Mouse (Mus musculus): ENCODE measurements around the gene Sec23ip. TPM values are rescaled to one million over a fixed set of nuclear protein-coding genes. Genes with fewer than 3 reads are reported as not detected.
A peak's percentile ranks its signal among the peaks of the same experiment; 100 is the strongest.

The Sec23ip gene
- total and polyA plus RNA-seq, 2 experiments = 7.2 to 27.2 TPM

GRCm38 (mm10) chr7:128752012-128752411 lies 7.3 kb downstream of the Sec23ip start:
- Histone ChIP-seq H3K9ac (ENCODE audit: low read depth, low read length) (no peak overlapping the region), H3K27ac (replicated peaks; ENCODE audit: insufficient read depth, low read depth, low read length) (no peak overlapping the region), H3K4me3 (ENCODE audit: insufficient read depth, low read depth, low read length) (no peak overlapping the region), H3K27me3 (ENCODE audit: control insufficient read depth, insufficient read depth, low read length) (no peaks in the 10 kb centered on the region), H3K79me2 (ENCODE audit: control insufficient read depth, insufficient read depth, low read length) (peaks cover 18% of the 10 kb centered on the region; the same call in 1 of the 2 replicates), H3K36me3 (ENCODE audit: control insufficient read depth, insufficient read depth, low read length) (peaks cover 52% of the 10 kb centered on the region), H3K4me1 (ENCODE audit: control insufficient read depth, insufficient read depth, low read length) (peaks cover 7% of the 10 kb centered on the region)
- no peak for TF ChIP-seq CTCF (IDR thresholded peaks at IDR 0.05; ENCODE audit: low read depth, low read length)
- no peak for TF ChIP-seq POLR2A (IDR thresholded peaks at IDR 0.05; ENCODE audit: extremely low read depth, insufficient read depth, low read length)
- DNase-seq (ENCODE audit: extremely low read depth, low read depth, low spot score) = no peak
- WGBS = 86% methylated on average over 4 of the region's 4 CpGs

- WGBS = 96% methylated on average over 1 of the region's 1 CpGs
- Histone ChIP-seq H3K36me3 (ENCODE audit: control insufficient read depth, insufficient read depth, low read length) (peaks cover 72% of the 10 kb centered on the region), H3K4me3 (ENCODE audit: insufficient read depth, low read depth, low read length) (no peak overlapping the region), H3K4me1 (ENCODE audit: control insufficient read depth, insufficient read depth, low read length) (no peaks in the 10 kb centered on the region), H3K9ac (ENCODE audit: low read depth, low read length) (no peak overlapping the region), H3K27me3 (ENCODE audit: control insufficient read depth, insufficient read depth, low read length) (no peaks in the 10 kb centered on the region), H3K27ac (replicated peaks; ENCODE audit: insufficient read depth, low read depth, low read length) (no peak overlapping the region), H3K79me2 (ENCODE audit: control insufficient read depth, insufficient read depth, low read length) (peaks cover under 1% of the 10 kb centered on the region; the same call in 1 of the 2 replicates)
- no peak for TF ChIP-seq CTCF (IDR thresholded peaks at IDR 0.05; ENCODE audit: low read depth, low read length)
- no peak for TF ChIP-seq POLR2A (IDR thresholded peaks at IDR 0.05; ENCODE audit: extremely low read depth, insufficient read depth, low read length)
- no peak for DNase-seq (ENCODE audit: extremely low read depth, low read depth, low spot score)
Measured at GRCm38 (mm10) chr7:128755396-128755795, 10.7 kb downstream of the Sec23ip start.

GRCm38 (mm10) chr7:128758948-128759347 lies 14.2 kb downstream of the Sec23ip start:
- no peak overlapping the region for H3K9ac ChIP-seq (ENCODE audit: low read depth, low read length)
- 88% methylated on average over 4 of the region's 4 CpGs for whole genome bisulfite sequencing
- DNase-seq (ENCODE audit: extremely low read depth, low read depth, low spot score) = no peak
- no peaks in the 10 kb centered on the region for H3K79me2 ChIP-seq (ENCODE audit: control insufficient read depth, insufficient read depth, low read length)
- H3K27me3 ChIP-seq (ENCODE audit: control insufficient read depth, insufficient read depth, low read length) = no peaks in the 10 kb centered on the region
- H3K4me3 ChIP-seq (ENCODE audit: insufficient read depth, low read depth, low read length) = no peak overlapping the region
- no peak overlapping the region for H3K27ac ChIP-seq (replicated peaks; ENCODE audit: insufficient read depth, low read depth, low read length)
- TF ChIP-seq CTCF (IDR thresholded peaks at IDR 0.05; ENCODE audit: low read depth, low read length) (no peak), POLR2A (IDR thresholded peaks at IDR 0.05; ENCODE audit: extremely low read depth, insufficient read depth, low read length) (no peak)
- peaks cover 78% of the 10 kb centered on the region for H3K36me3 ChIP-seq (ENCODE audit: control insufficient read depth, insufficient read depth, low read length)
- H3K4me1 ChIP-seq (ENCODE audit: control insufficient read depth, insufficient read depth, low read length) = no peaks in the 10 kb centered on the region

GRCm38 (mm10) chr7:128766696-128767095 lies 22.0 kb downstream of the Sec23ip start:
- no peaks in the 10 kb centered on the region for H3K4me1 ChIP-seq (ENCODE audit: control insufficient read depth, insufficient read depth, low read length)
- no peak overlapping the region for H3K27ac ChIP-seq (replicated peaks; ENCODE audit: insufficient read depth, low read depth, low read length)
- peaks cover 82% of the 10 kb centered on the region for H3K36me3 ChIP-seq (ENCODE audit: control insufficient read depth, insufficient read depth, low read length)
- DNase-seq (ENCODE audit: extremely low read depth, low read depth, low spot score) = no peak
- H3K4me3 ChIP-seq (ENCODE audit: insufficient read depth, low read depth, low read length) = no peak overlapping the region
- no peak overlapping the region for H3K9ac ChIP-seq (ENCODE audit: low read depth, low read length)
- H3K27me3 ChIP-seq (ENCODE audit: control insufficient read depth, insufficient read depth, low read length) = no peaks in the 10 kb centered on the region
- no peaks in the 10 kb centered on the region; the same call in 1 of the 2 replicates for H3K79me2 ChIP-seq (ENCODE audit: control insufficient read depth, insufficient read depth, low read length)
- TF ChIP-seq POLR2A (IDR thresholded peaks at IDR 0.05; ENCODE audit: extremely low read depth, insufficient read depth, low read length) (no peak), CTCF (IDR thresholded peaks at IDR 0.05; ENCODE audit: low read depth, low read length) (no peak)

GRCm38 (mm10) chr7:128777201-128777600 lies 32.5 kb downstream of the Sec23ip start:
- 87% methylated on average over 6 of the region's 6 CpGs for WGBS
- Histone ChIP-seq H3K9ac (ENCODE audit: low read depth, low read length) (no peak overlapping the region), H3K36me3 (ENCODE audit: control insufficient read depth, insufficient read depth, low read length) (peaks cover 87% of the 10 kb centered on the region)

GRCm38 (mm10) chr7:128779305-128779704 lies 34.6 kb downstream of the Sec23ip start:
- WGBS = 57% methylated on average over 6 of the region's 6 CpGs
- Histone ChIP-seq H3K79me2 (ENCODE audit: control insufficient read depth, insufficient read depth, low read length) (no peaks in the 10 kb centered on the region), H3K27me3 (ENCODE audit: control insufficient read depth, insufficient read depth, low read length) (no peaks in the 10 kb centered on the region), H3K27ac (replicated peaks; ENCODE audit: insufficient read depth, low read depth, low read length) (no peak overlapping the region), H3K9ac (ENCODE audit: low read depth, low read length) (no peak overlapping the region), H3K36me3 (ENCODE audit: control insufficient read depth, insufficient read depth, low read length) (peaks cover 77% of the 10 kb centered on the region), H3K4me3 (ENCODE audit: insufficient read depth, low read depth, low read length) (no peak overlapping the region), H3K4me1 (ENCODE audit: control insufficient read depth, insufficient read depth, low read length) (no peaks in the 10 kb centered on the region)
- peak; percentile 17 for DNase-seq (ENCODE audit: extremely low read depth, low read depth, low spot score)
- TF ChIP-seq CTCF (IDR thresholded peaks at IDR 0.05; ENCODE audit: low read depth, low read length) (peak; percentile 50; the same call in 1 of the 2 replicates), POLR2A (IDR thresholded peaks at IDR 0.05; ENCODE audit: extremely low read depth, insufficient read depth, low read length) (no peak)

More at GRCm38 (mm10) chr7:128777201-128777600, 32.5 kb downstream of the Sec23ip start:
- Histone ChIP-seq H3K79me2 (ENCODE audit: control insufficient read depth, insufficient read depth, low read length) (no peaks in the 10 kb centered on the region), H3K27me3 (ENCODE audit: control insufficient read depth, insufficient read depth, low read length) (no peaks in the 10 kb centered on the region), H3K4me3 (ENCODE audit: insufficient read depth, low read depth, low read length) (no peak overlapping the region), H3K4me1 (ENCODE audit: control insufficient read depth, insufficient read depth, low read length) (no peaks in the 10 kb centered on the region), H3K27ac (replicated peaks; ENCODE audit: insufficient read depth, low read depth, low read length) (no peak overlapping the region)
- DNase-seq (ENCODE audit: extremely low read depth, low read depth, low spot score) = no peak
- no peak for TF ChIP-seq CTCF (IDR thresholded peaks at IDR 0.05; ENCODE audit: low read depth, low read length)
- TF ChIP-seq POLR2A (IDR thresholded peaks at IDR 0.05; ENCODE audit: extremely low read depth, insufficient read depth, low read length) = no peak

All from liver, adult 2 months (tissue).